Mouse (Mus musculus) adrenal gland, postnatal 14 days (tissue): ENCODE data around the gene Kprp. TPM values are rescaled to one million over a fixed set of nuclear protein-coding genes. Genes with fewer than 3 reads are reported as not detected.
"Not testable (repeated sequence)": the region's sequence is repeated elsewhere in the genome, so short reads cannot be mapped to it uniquely, and the experiment has no call there.

Experiments used
- DNase-seq: peaks from one replicate; pipeline ENCODE4 v3.0.0; 2021; ENCODE audit warnings: mixed read lengths
- long read RNA-seq, 2 experiments: library from polyadenylated mRNA; stranded (forward); transcript quantifications; one replicate each; pipeline ENCODE4 v2.0.0; 2021
- total RNA-seq: library from RNA; stranded (reverse); gene quantifications from 2 replicates; pipeline ENCODE4 v1.2.3, GENCODE M21; 2021

The Kprp gene
- total RNA-seq = not detected in 2 replicates
- long read RNA-seq, experiment 1 = 0 reads
- long read RNA-seq, experiment 2 = 0 reads

DNA sequence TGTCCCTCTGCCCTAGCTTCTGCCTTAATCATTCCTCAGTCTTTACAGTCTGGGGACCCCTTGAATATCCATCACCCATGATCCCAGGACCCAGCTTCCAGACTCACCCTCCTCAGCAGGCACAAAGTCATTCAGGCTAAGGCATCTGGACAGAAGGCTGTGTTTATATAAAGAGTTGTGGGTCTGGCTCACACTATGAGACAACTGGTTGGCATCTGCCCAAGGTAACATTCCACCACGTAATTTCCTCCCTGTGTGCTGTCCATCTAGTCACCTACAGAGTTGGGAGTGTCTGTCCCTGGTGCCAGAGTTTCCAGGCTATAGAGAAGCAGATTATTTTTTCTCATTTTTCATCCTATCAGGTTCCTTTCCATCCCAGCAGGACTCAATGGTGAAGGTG lies at the start of gene Kprp:
Gene Kprp, minus strand, starts transcription at position 140 of the 400 bp plus-strand sequence.
- no peak for DNase-seq

DNA sequence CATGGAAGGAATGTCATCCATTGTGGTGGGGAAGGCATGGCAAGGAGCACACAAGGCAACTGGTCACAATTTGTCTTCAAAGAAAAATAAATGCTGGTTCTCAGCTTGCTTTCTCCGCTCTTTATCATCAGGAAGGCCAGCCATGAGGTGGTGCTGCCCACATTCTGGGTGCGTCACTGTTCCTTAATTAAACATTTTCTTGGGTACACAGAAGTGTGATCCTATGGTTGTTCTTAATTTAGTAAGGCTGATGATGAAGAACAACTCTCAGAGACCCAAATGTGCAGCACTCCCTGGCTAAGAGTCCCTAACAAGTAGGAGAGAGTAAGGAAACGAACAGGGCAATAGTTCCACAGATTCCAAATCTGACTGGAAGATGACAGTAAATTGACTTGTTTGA lies 47.1 kb upstream of the Kprp start:
- DNase-seq = no peak

- DNase-seq = no peak
These were observed 43.1 kb upstream of the Kprp start, which contains the start of gene 2310050C09Rik for GRCm38 (mm10) chr3:92870116-92870515. Gene 2310050C09Rik, minus strand, starts transcription at chr3:92870216.

DNA sequence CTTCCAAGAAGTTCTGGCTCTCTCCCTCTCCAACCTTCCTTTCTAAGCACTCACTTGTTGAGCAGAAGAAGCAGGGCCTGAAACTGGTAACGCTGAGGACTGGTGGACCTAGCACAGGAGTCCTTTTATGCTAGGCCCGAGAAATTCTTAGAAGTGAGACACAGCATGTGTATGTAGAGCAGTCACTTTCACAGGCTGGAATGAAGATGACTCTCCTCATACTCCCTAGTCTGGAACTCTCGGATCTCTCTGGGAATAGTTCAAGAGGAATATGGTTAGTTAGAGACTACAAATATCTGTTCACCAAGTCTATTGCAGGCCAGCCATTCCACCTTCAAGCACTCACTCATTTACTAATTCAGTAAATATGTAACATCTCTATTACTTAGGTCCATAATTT lies 24.1 kb upstream of the Kprp start, which contains the start of gene Lce1l:
Gene Lce1l, minus strand, starts transcription at position 101 of the 400 bp plus-strand sequence.
- DNase-seq = no peak

GRCm38 (mm10) chr3:92825808-92826207 lies 1.2 kb downstream of the Kprp start:
- DNase-seq = no peak

- not testable (repeated sequence) for DNase-seq
These were observed 11.0 kb downstream of the Kprp start for GRCm38 (mm10) chr3:92816036-92816435.

DNA sequence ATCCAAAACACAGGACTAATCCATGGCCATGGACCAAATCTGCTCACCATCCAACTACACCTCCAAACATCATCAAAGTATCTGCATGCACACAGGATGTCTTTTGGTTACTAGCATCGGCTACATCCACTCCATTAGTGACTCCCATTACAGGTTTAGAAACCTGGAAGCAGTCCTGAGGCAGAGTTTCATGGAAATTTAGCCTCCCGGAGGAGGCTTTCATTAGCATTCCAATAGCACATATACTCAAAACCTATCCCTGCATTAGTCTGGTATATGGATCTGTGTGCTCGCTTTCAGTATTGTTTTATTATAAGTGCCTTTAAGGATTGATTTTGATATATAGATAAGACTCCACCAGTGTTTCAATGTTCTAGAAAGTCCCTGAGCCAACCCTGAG lies 11.5 kb downstream of the Kprp start:
- DNase-seq = no peak

- no peak for DNase-seq
These were observed 19.3 kb downstream of the Kprp start, which contains the start of gene Lce1k for GRCm38 (mm10) chr3:92807791-92808190. Gene Lce1k, minus strand, starts transcription at chr3:92807891.

- no peak for DNase-seq
These were observed 36.6 kb downstream of the Kprp start, which contains the start of gene Lce1j for GRCm38 (mm10) chr3:92790414-92790813. Gene Lce1j, minus strand, starts transcription at chr3:92790514.

DNA sequence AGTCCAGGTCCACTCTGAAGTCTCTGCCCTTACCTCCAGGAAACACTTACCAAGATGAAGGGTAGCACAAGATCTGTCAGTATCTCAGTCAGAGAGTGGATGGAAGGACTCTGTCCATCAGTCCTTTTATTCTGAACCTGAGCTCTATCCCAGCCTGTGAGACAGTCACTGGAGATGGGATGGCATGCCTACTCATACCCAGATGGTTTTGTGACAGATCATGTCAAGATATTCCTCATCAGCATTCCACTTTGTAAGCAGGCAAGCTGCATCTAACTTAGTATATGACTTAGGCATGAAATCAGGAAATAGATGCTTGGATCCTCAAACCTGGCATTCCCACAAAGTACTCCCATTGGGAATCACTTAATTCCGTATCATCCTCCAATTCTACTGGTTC lies 48.2 kb downstream of the Kprp start, which contains the start of gene Lce1i:
Gene Lce1i, minus strand, starts transcription at position 101 of the 400 bp plus-strand sequence.
- DNase-seq = no peak

Other genes with a start within 250 kb of the Kprp start
- gene Smcp, start 238.2 kb downstream of the Kprp start, total RNA-seq = not detected in 2 replicates
- not detected in 2 replicates for gene 2210017I01Rik, start 219.8 kb downstream of the Kprp start, total RNA-seq
- not detected in 2 replicates for gene Lce6a, start 205.6 kb downstream of the Kprp start, total RNA-seq
- not detected in 2 replicates for gene Lce1a1, start 178.9 kb downstream of the Kprp start, total RNA-seq
- not detected in 2 replicates for gene Lce1b, start 170.3 kb downstream of the Kprp start, total RNA-seq
- gene Lce1a2, start 156.9 kb downstream of the Kprp start, total RNA-seq = not detected in 2 replicates
- not detected in 2 replicates for gene Lce1c, start 148.0 kb downstream of the Kprp start, total RNA-seq
- gene Lce1d, start 140.0 kb downstream of the Kprp start, total RNA-seq = not detected in 2 replicates
- not detected in 2 replicates for gene Lce1e, start 118.2 kb downstream of the Kprp start, total RNA-seq
- gene Lce1f, start 106.9 kb downstream of the Kprp start, total RNA-seq = not detected in 2 replicates
- not detected in 2 replicates for gene Gm38119, start 88.2 kb downstream of the Kprp start, total RNA-seq
- gene Lce1g, start 74.9 kb downstream of the Kprp start, total RNA-seq = not detected in 2 replicates
- gene Lce1h, start 62.2 kb downstream of the Kprp start, total RNA-seq = not detected in 2 replicates
- gene Lce1i, start 48.3 kb downstream of the Kprp start, total RNA-seq = not detected in 2 replicates
- not detected in 2 replicates for gene Lce1j, start 36.7 kb downstream of the Kprp start, total RNA-seq
- not detected in 2 replicates for gene Lce1k, start 19.4 kb downstream of the Kprp start, total RNA-seq
- not detected in 2 replicates for gene Lce1l, start 24.0 kb upstream of the Kprp start, total RNA-seq
- gene 2310050C09Rik, start 43.0 kb upstream of the Kprp start, total RNA-seq = not detected in 2 replicates
- not detected in 2 replicates for gene Lce3a, start 99.0 kb upstream of the Kprp start, total RNA-seq
- gene Lce3b, start 105.7 kb upstream of the Kprp start, total RNA-seq = not detected in 2 replicates
- gene Lce3c, start 117.2 kb upstream of the Kprp start, total RNA-seq = not detected in 2 replicates
- gene Lce3d, start 130.1 kb upstream of the Kprp start, total RNA-seq = not detected in 2 replicates
- gene Lce3e, start 139.8 kb upstream of the Kprp start, total RNA-seq = not detected in 2 replicates
- gene Lce3f, start 165.0 kb upstream of the Kprp start, total RNA-seq = not detected in 2 replicates
- gene Crct1, start 188.4 kb upstream of the Kprp start, total RNA-seq = not detected in 2 replicates
- not detected in 2 replicates for gene Lce1m, start 191.8 kb upstream of the Kprp start, total RNA-seq
- gene Gm4858, start 241.6 kb upstream of the Kprp start, total RNA-seq = not detected in 2 replicates